Mouse (Mus musculus): ENCODE measurements around the gene Ankrd2. TPM values are rescaled to one million over a fixed set of nuclear protein-coding genes. Genes with fewer than 3 reads are reported as not detected.
A peak's percentile ranks its signal among the peaks of the same experiment; 100 is the strongest.

Gene Ankrd2
- total RNA-seq, 2 experiments from 2014 or later = 0.32 TPM; not detected in 1

- intact Hi-C loops (cut with DNase I) = no loop called here
- peak; percentile 59 to 83 for DNase-seq (ENCODE audit: low spot score in 2 of 2)
Measured at GRCm38 (mm10) chr19:42045269-42046102, 9.7 kb downstream of the Ankrd2 start, which contains the start of gene Hoga1. Gene Hoga1, plus strand, starts transcription at chr19:42045610.

GRCm38 (mm10) chr19:42050251-42050650, 14.5 kb downstream of the Ankrd2 start:
- intact Hi-C loops (cut with DNase I) = no loop called here
- DNase-seq (ENCODE audit: low spot score in 2 of 2) = no peak

GRCm38 (mm10) chr19:42051351-42051750, 15.6 kb downstream of the Ankrd2 start:
- intact Hi-C loops (cut with DNase I) = no loop called here
- DNase-seq (ENCODE audit: low spot score in 2 of 2) = no peak

GRCm38 (mm10) chr19:42051948-42052347, 16.1 kb downstream of the Ankrd2 start, which contains the start of gene 4933411K16Rik:
Gene 4933411K16Rik, plus strand, starts transcription at chr19:42052248.
- intact Hi-C loops (cut with DNase I) = no loop called here
- no peak for DNase-seq (ENCODE audit: low spot score in 2 of 2)

- intact Hi-C loops (cut with DNase I) = no loop called here
- no peak for DNase-seq (ENCODE audit: low spot score in 2 of 2)
Measured at GRCm38 (mm10) chr19:42054255-42054654, 18.5 kb downstream of the Ankrd2 start.

- no peak for DNase-seq (ENCODE audit: low spot score in 2 of 2)
- intact Hi-C loops (cut with DNase I) = no loop called here
Measured at GRCm38 (mm10) chr19:42055881-42056280, 20.1 kb downstream of the Ankrd2 start.

GRCm38 (mm10) chr19:42056719-42057409, 21.1 kb downstream of the Ankrd2 start:
- intact Hi-C loops (cut with DNase I) = no loop called here

GRCm38 (mm10) chr19:42058426-42058825, 22.6 kb downstream of the Ankrd2 start:
- intact Hi-C loops (cut with DNase I) = no loop called here

More at GRCm38 (mm10) chr19:42056719-42057409, 21.1 kb downstream of the Ankrd2 start:
- no peak for DNase-seq (ENCODE audit: low spot score in 2 of 2)

GRCm38 (mm10) chr19:42061443-42061842, 25.6 kb downstream of the Ankrd2 start:
- intact Hi-C loops (cut with DNase I) = no loop called here
- no peak for DNase-seq (ENCODE audit: low spot score in 2 of 2)

More at GRCm38 (mm10) chr19:42058426-42058825, 22.6 kb downstream of the Ankrd2 start:
- no peak for DNase-seq (ENCODE audit: low spot score in 2 of 2)

GRCm38 (mm10) chr19:42068441-42069240, 32.8 kb downstream of the Ankrd2 start:
- intact Hi-C loops (cut with DNase I) = no loop called here
- DNase-seq (ENCODE audit: low spot score in 2 of 2) = no peak

- intact Hi-C loops (cut with DNase I) = no loop called here
- DNase-seq (ENCODE audit: low spot score in 2 of 2) = no peak
Measured at GRCm38 (mm10) chr19:42069241-42069525, 33.4 kb downstream of the Ankrd2 start.

GRCm38 (mm10) chr19:42071221-42071620, 35.4 kb downstream of the Ankrd2 start:
- no peak for DNase-seq (ENCODE audit: low spot score in 2 of 2)
- intact Hi-C loops (cut with DNase I) = loop anchor here (5.0 kb wide), 1 partner anchor 34 kb away; the partner anchor contains the start of gene Ankrd2

- no peak for DNase-seq (ENCODE audit: low spot score in 2 of 2)
- intact Hi-C loops (cut with DNase I) = loop anchor here (5.0 kb wide), 1 partner anchor 35 kb away; the partner anchor contains the start of gene Ankrd2
Measured at GRCm38 (mm10) chr19:42071886-42072608, 36.2 kb downstream of the Ankrd2 start.

GRCm38 (mm10) chr19:42072802-42073201, 37.0 kb downstream of the Ankrd2 start:
- intact Hi-C loops (cut with DNase I) = loop anchor here (5.0 kb wide), 1 partner anchor 36 kb away; the partner anchor contains the start of gene Ankrd2
- DNase-seq (ENCODE audit: low spot score in 2 of 2) = no peak

GRCm38 (mm10) chr19:42075051-42075450, 39.3 kb downstream of the Ankrd2 start:
- no peak for DNase-seq (ENCODE audit: low spot score in 2 of 2)
- intact Hi-C loops (cut with DNase I) = no loop called here

- intact Hi-C loops (cut with DNase I) = no loop called here
- DNase-seq (ENCODE audit: low spot score in 2 of 2) = no peak
Measured at GRCm38 (mm10) chr19:42075992-42076391, 40.2 kb downstream of the Ankrd2 start.

GRCm38 (mm10) chr19:42078566-42078965, 42.8 kb downstream of the Ankrd2 start:
- intact Hi-C loops (cut with DNase I) = no loop called here
- DNase-seq (ENCODE audit: low spot score in 2 of 2) = no peak

- intact Hi-C loops (cut with DNase I) = no loop called here
- no peak for DNase-seq (ENCODE audit: low spot score in 2 of 2)
Measured at GRCm38 (mm10) chr19:42079006-42079405, 43.2 kb downstream of the Ankrd2 start.

GRCm38 (mm10) chr19:42079950-42080349, 44.1 kb downstream of the Ankrd2 start:
- intact Hi-C loops (cut with DNase I) = no loop called here
- DNase-seq (ENCODE audit: low spot score in 2 of 2) = no peak

Measured in left cerebral cortex, postnatal 14 days (tissue).